Comparison of ENCODE assay signal across 13 mouse cellular contexts in genomic region chr4:150938063-150938452, GRCm38 (mm10). TPM values are rescaled to one million over a fixed set of nuclear protein-coding genes. Genes with fewer than 3 reads are reported as not detected.
DNase-seq lines count a peak whose midpoint lies in the region; ATAC-seq lines count a peak whose summit lies in the region.
"Had no signal": no experiment of that assay in that cellular context is flagged by ENCODE, and none has a peak within 500 bp of the region (broad histone marks: within the 10 kb centered on the region; RNA-seq: fewer than 3 reads in every experiment).

No protein-coding gene starts in this region.

- H3K4me2 ChIP-seq in heart, embryonic 15.5 days, result peak overlapping the region; percentile 44
- peak overlapping the region; percentile 12; the same call in 1 of the 2 replicates for H3K4me2 ChIP-seq in midbrain, embryonic 16.5 days (ENCODE audit: low read length)
- H3K4me2 ChIP-seq in midbrain, embryonic 11.5 days, result no peak overlapping the region
- peak overlapping the region; percentile 15 for H3K4me2 ChIP-seq in limb, embryonic 13.5 days (replicated peaks)

- H3K36me3 ChIP-seq in heart, embryonic 15.5 days, result no peaks in the 10 kb centered on the region
- H3K36me3 ChIP-seq in midbrain, embryonic 16.5 days (ENCODE audit: control insufficient read depth, insufficient read depth, low read length), result no peaks in the 10 kb centered on the region
- no peaks in the 10 kb centered on the region for H3K36me3 ChIP-seq in midbrain, embryonic 11.5 days (ENCODE audit: control insufficient read depth, insufficient read depth, low read length)
- H3K36me3 ChIP-seq in limb, embryonic 13.5 days, result no peaks in the 10 kb centered on the region

- no peaks in the 10 kb centered on the region for H3K27me3 ChIP-seq in heart, embryonic 15.5 days
- no peaks in the 10 kb centered on the region for H3K27me3 ChIP-seq in midbrain, embryonic 16.5 days (ENCODE audit: control insufficient read depth, insufficient read depth, low read depth, low read length)
- no peaks in the 10 kb centered on the region for H3K27me3 ChIP-seq in midbrain, embryonic 11.5 days (ENCODE audit: control insufficient read depth, insufficient read depth, low read length)
- no peaks in the 10 kb centered on the region for H3K27me3 ChIP-seq in limb, embryonic 13.5 days

- no peak overlapping the region for H3K27ac ChIP-seq in heart, embryonic 15.5 days
- H3K27ac ChIP-seq in midbrain, embryonic 16.5 days (ENCODE audit: low read length), result no peak overlapping the region
- no peak overlapping the region for H3K27ac ChIP-seq in midbrain, embryonic 11.5 days (ENCODE audit: low read depth, low read length)
- no peak overlapping the region for H3K27ac ChIP-seq in limb, embryonic 13.5 days

- no peaks in the 10 kb centered on the region for H3K9me3 ChIP-seq in heart, embryonic 15.5 days (replicated peaks)
- H3K9me3 ChIP-seq in midbrain, embryonic 16.5 days (replicated peaks; ENCODE audit: control insufficient read depth, low read length, poor library complexity, severe bottlenecking), result no peaks in the 10 kb centered on the region
- no peaks in the 10 kb centered on the region for H3K9me3 ChIP-seq in midbrain, embryonic 11.5 days (ENCODE audit: control insufficient read depth, low read length)
- H3K9me3 ChIP-seq in limb, embryonic 13.5 days, result no peaks in the 10 kb centered on the region

- intact Hi-C loops in heart, postnatal 10 days (cut with DNase I), result no loop called here

- H3K4me1 ChIP-seq in heart, embryonic 15.5 days (replicated peaks), result peaks cover 9% of the 10 kb centered on the region
- H3K4me1 ChIP-seq in midbrain, embryonic 16.5 days (ENCODE audit: control insufficient read depth, insufficient read depth, low read length), result no peaks in the 10 kb centered on the region
- no peaks in the 10 kb centered on the region for H3K4me1 ChIP-seq in midbrain, embryonic 11.5 days (ENCODE audit: control insufficient read depth, insufficient read depth, low read length)
- no peaks in the 10 kb centered on the region for H3K4me1 ChIP-seq in limb, embryonic 13.5 days

- no peak for DNase-seq in heart, postnatal 10 days
- no peak for DNase-seq in midbrain, embryonic 11.5 days (ENCODE audit: low spot score, missing footprints)
- peak; percentile 42 to 59 for DNase-seq in thymus, postnatal 36 days
- DNase-seq in cerebellum, adult 9-11 months, result no peak
- no peak for DNase-seq in right cerebral cortex, postnatal 36 days (ENCODE audit: low spot score in 2 of 2)

- no peak for ATAC-seq in heart, embryonic 15.5 days (replicated peaks; ENCODE audit: insufficient number of reproducible peaks, insufficient read depth, low FRiP score, low read depth)
- ATAC-seq in midbrain, embryonic 16.5 days, result no peak
- no peak for ATAC-seq in midbrain, embryonic 11.5 days (ENCODE audit: low FRiP score)
- no peak for ATAC-seq in limb, embryonic 13.5 days (ENCODE audit: low FRiP score, low read depth)

- 19% methylated on average over 14 of the region's 14 CpGs for WGBS in heart, embryonic 15.5 days
- WGBS in midbrain, embryonic 16.5 days, result 66% methylated on average over 14 of the region's 14 CpGs
- WGBS in midbrain, embryonic 11.5 days, result 69% methylated on average over 14 of the region's 14 CpGs
- 62% methylated on average over 14 of the region's 14 CpGs for whole genome bisulfite sequencing in limb, embryonic 13.5 days

- peak overlapping the region; percentile 18; the same call in 1 of the 2 replicates for H3K4me3 ChIP-seq in heart, embryonic 15.5 days
- H3K4me3 ChIP-seq in midbrain, embryonic 16.5 days (ENCODE audit: low read depth, low read length), result no peak overlapping the region
- H3K4me3 ChIP-seq in midbrain, embryonic 11.5 days (ENCODE audit: low read depth, low read length), result no peak overlapping the region
- no peak overlapping the region for H3K4me3 ChIP-seq in limb, embryonic 13.5 days

- H3K9ac ChIP-seq in heart, embryonic 15.5 days, result no peak overlapping the region; the same call in 1 of the 2 replicates
- H3K9ac ChIP-seq in midbrain, embryonic 16.5 days (ENCODE audit: low read depth, low read length), result no peak overlapping the region
- no peak overlapping the region for H3K9ac ChIP-seq in midbrain, embryonic 11.5 days (ENCODE audit: low read length)
- no peak overlapping the region for H3K9ac ChIP-seq in limb, embryonic 13.5 days

RNA-seq across cellular contexts. Expression of gene Tnfrsf9, which starts 23.7 kb away (rescaled TPM):
- 2.0 and 2.6 TPM in 2 replicates for polyA plus RNA-seq in heart, embryonic 15.5 days (2015; fragmentation: Nextera tagmentation; extraction: Ambion mirVana)
- total RNA-seq in heart, postnatal 10 days (2021), result under 1 TPM in 1 of 2 experiments, not detected in 1; 0.12 TPM
- 0.27 and 0.38 TPM in 2 replicates for polyA plus RNA-seq in midbrain, embryonic 16.5 days (2015; fragmentation: Nextera tagmentation; extraction: Ambion mirVana)
- 0.18 and 0.30 TPM in 2 replicates for polyA plus RNA-seq in midbrain, embryonic 11.5 days (2014; fragmentation: Nextera tagmentation; extraction: Ambion mirVana)
- polyA plus RNA-seq in limb, embryonic 13.5 days (2015; fragmentation: Nextera tagmentation; extraction: Ambion mirVana), result 0.40 and 0.51 TPM in 2 replicates

RNA-seq across cellular contexts. Expression of gene Park7, which starts 23.8 kb away (rescaled TPM):
- 287 and 319 TPM in 2 replicates for polyA plus RNA-seq in heart, embryonic 15.5 days (2015; fragmentation: Nextera tagmentation; extraction: Ambion mirVana)
- 100 to 1,000 TPM; 203 to 204 TPM for total RNA-seq in heart, postnatal 10 days (2021)
- 359 and 371 TPM in 2 replicates for polyA plus RNA-seq in midbrain, embryonic 16.5 days (2015; fragmentation: Nextera tagmentation; extraction: Ambion mirVana)
- 383 and 406 TPM in 2 replicates for polyA plus RNA-seq in midbrain, embryonic 11.5 days (2014; fragmentation: Nextera tagmentation; extraction: Ambion mirVana)
- polyA plus RNA-seq in limb, embryonic 13.5 days (2015; fragmentation: Nextera tagmentation; extraction: Ambion mirVana), result 411 and 442 TPM in 2 replicates

RNA-seq across cellular contexts. Expression of gene Uts2, which starts 58.8 kb away (rescaled TPM):
- polyA plus RNA-seq in heart, embryonic 15.5 days (2015; fragmentation: Nextera tagmentation; extraction: Ambion mirVana), result not detected in 2 replicates
- not detected for total RNA-seq in heart, postnatal 10 days (2021)
- not detected in 2 replicates for polyA plus RNA-seq in midbrain, embryonic 16.5 days (2015; fragmentation: Nextera tagmentation; extraction: Ambion mirVana)
- not detected in 2 replicates for polyA plus RNA-seq in midbrain, embryonic 11.5 days (2014; fragmentation: Nextera tagmentation; extraction: Ambion mirVana)
- not detected in 2 replicates for polyA plus RNA-seq in limb, embryonic 13.5 days (2015; fragmentation: Nextera tagmentation; extraction: Ambion mirVana)
- total RNA-seq: adrenal gland, postnatal 10 days; ES-E14; left cerebral cortex, postnatal 10 days; megakaryocyte, adult 5-6 weeks had no signal
- polyA plus RNA-seq: kidney, embryonic 14.5 days had no signal

Comparison
In these comparisons a context has a peak if more than half of its experiments do, and no peak if none do; other contexts are left out.
1. DNase-seq: peak in thymus, postnatal 36 days (2 of 2); none in heart, postnatal 10 days (0 of 2), midbrain, embryonic 11.5 days (single experiment), cerebellum, adult 9-11 months (single experiment) and right cerebral cortex, postnatal 36 days (0 of 2).